Mouse (Mus musculus) embryonic stem cell, embryonic (primary cell): ENCODE measurements at regions not wholly inside any gene's neighbourhood (a gene's known extent, or its start where the extent isn't known, plus 50 kb on each side); places are given as distances from the start of the nearest gene placed in this dataset.

ENCODE experiments used
- CTCF ChIA-PET, 4 experiments: fragments of 300-600 bp in 2 of 4; fragments of 350-600 bp in 2 of 4; sonication (Branson Sonifier 250); formaldehyde crosslinking; loops; one replicate each; lab custom pipeline; 2022; ENCODE audit warnings: inconsistent platforms in 2 of 4; lab: Charles Lee
- POLR2A ChIA-PET, 4 experiments: fragments of 300-600 bp in 2 of 4; fragments of 350-600 bp in 2 of 4; sonication (Branson Sonifier 250); formaldehyde crosslinking; loops; one replicate each; lab custom pipeline; 2022; ENCODE audit warnings: antibody characterized with exemption in 4 of 4, inconsistent platforms in 1 of 4; lab: Charles Lee

DNA sequence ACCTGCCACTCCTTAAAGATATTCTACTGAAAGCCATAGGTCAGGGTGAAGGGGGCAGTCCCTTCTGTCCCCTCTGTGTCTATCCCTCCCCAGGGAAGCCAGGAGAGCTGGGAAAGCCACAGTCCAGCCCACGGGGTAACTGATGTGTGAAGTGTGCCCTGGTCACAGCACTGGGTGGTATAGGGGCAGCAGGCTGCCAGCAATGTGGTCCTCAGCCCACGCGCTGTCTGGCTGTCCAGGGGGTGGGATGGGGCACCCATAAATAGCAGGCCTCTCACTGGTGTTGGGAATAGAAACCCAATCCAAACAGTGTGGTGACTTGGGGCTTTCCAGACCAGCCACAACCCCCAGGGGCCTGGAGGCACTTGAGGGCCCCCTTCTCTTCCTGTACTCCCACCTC, 120.0 kb downstream of the Vegfa start:
- POLR2A ChIA-PET: interaction anchor here in 2 of 4 experiments (0.6 to 2.6 kb wide), 6 partner anchors 8 to 120 kb away, joined by 3 to 15 read pairs (median 4); partner anchors contain the start of gene Vegfa (in 1 of the 2)
- CTCF ChIA-PET: interaction anchor here in 1 of 4 experiments (0.6 kb wide), 1 partner anchor 349 kb away, joined by 4 read pairs; no protein-coding TSS in a partner anchor

DNA sequence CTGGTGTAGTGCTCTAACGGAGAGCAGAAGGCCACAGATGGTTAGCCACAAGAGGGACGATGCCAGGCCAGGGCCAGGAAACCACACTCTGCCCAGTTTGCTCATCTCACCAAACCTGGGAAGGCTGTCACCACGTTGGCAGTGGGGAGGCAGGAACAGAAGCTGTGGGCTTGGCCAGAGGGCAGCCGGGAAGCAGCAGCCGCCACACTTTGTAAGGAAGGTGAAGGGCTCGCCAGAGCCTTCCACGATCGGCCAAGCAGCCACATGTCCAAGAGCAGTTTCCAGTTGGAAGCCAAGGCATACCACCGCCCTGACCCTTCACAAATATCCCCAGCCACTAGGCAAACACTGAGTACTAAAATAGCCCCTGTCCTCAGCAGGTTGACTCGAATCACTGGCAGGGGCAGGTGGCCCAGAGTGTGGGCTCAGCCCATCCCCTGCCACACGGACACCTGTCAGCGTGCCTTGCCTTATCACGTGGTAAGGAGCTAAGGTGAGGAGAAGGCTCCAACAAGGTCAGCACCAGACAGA, 120.9 kb downstream of the Vegfa start:
- POLR2A ChIA-PET: interaction anchor here in 2 of 4 experiments (0.6 to 2.6 kb wide), 11 partner anchors 12 to 121 kb away, joined by 3 to 15 read pairs (median 3); partner anchors contain the start of gene Vegfa (in 2 of the 2)

GRCm38 (mm10) chr17:45910245-45910644, 121.9 kb downstream of the Vegfa start:
- ChIA-PET CTCF (interaction anchor here in 1 of 4 experiments (0.6 to 1.7 kb wide), 3 partner anchors 62 to 1871 kb away, joined by 3 to 5 read pairs (median 3); no protein-coding TSS in a partner anchor), POLR2A (interaction anchor here in 3 of 4 experiments (0.5 to 2.6 kb wide), 14 partner anchors 8 to 123 kb away, joined by 3 to 15 read pairs (median 3); partner anchors contain the start of gene Vegfa (in 1 of the 3))

More for the DNA sequence above, 120.9 kb downstream of the Vegfa start:
- CTCF ChIA-PET: interaction anchor here in 2 of 4 experiments (0.6 to 1.7 kb wide), 3 partner anchors 63 to 350 kb away, joined by 4 to 10 read pairs (median 5); no protein-coding TSS in a partner anchor

DNA sequence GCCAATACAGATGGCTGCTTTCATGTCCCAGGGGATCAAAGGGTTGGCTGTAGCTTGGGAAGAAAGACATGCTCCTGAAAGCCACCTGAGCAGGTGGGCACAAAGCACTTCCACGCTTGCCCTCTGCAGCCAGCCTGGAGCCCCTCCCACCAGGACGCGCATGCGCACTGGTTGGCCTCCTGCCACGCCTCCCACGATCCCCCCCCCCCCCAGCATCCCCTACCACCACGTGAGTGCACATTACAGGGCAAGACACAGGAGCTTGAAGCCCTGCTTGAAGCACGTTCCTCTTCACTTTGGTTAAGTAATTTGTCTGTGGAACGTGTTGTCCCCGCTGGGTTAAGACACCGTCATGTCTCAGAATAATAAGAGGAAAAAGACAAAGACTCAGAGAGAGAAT, 124.6 kb downstream of the Vegfa start:
- POLR2A ChIA-PET: interaction anchor here in 3 of 4 experiments (0.6 to 5.5 kb wide), 17 partner anchors 8 to 176 kb away, joined by 3 to 45 read pairs (median 4); partner anchors contain the start of gene Vegfa (in 1 of the 3)
- CTCF ChIA-PET: no interaction called here

GRCm38 (mm10) chr17:45905596-45905995, 126.6 kb downstream of the Vegfa start:
- CTCF ChIA-PET: interaction anchor here in 3 of 4 experiments (0.5 to 1.8 kb wide), 6 partner anchors 19 to 1024 kb away, joined by 3 to 9 read pairs (median 4); no protein-coding TSS in a partner anchor

DNA sequence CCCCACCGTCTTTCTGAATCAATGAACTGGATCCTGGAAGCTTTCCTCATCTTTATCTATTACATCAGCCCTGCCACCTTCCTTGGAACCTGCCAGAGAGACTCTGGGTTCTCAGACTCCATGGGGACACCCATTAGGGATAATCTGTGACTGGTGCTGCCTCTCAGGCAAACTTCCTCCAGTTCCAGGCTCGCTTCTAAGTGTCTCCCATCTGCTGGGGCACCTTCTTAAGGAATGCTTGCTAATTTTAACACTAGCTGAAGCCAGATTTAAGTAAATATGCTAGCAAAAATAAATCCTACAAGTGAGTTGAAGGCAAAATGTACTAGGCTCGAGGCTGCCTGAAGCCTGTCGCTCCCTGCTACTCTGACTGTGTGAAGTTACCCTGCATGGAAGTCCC, 127.9 kb downstream of the Vegfa start:
- ChIA-PET POLR2A (interaction anchor here in 3 of 4 experiments (0.5 to 5.5 kb wide), 45 partner anchors 8 to 505 kb away, joined by 3 to 45 read pairs (median 4); partner anchors contain the start of genes Vegfa (in 2 of the 3) and Hsp90ab1 (in 1 of the 3)), CTCF (interaction anchor here in 3 of 4 experiments (0.5 to 1.1 kb wide), 7 partner anchors 8 to 123 kb away, joined by 3 to 6 read pairs (median 3); no protein-coding TSS in a partner anchor)

More at GRCm38 (mm10) chr17:45905596-45905995, 126.6 kb downstream of the Vegfa start:
- POLR2A ChIA-PET: interaction anchor here (0.5 to 5.5 kb wide), 21 partner anchors 8 to 167 kb away, joined by 3 to 45 read pairs (median 4); partner anchors contain the start of gene Vegfa (in 2 of the 4)

- ChIA-PET CTCF (interaction anchor here in 2 of 4 experiments (0.6 to 0.9 kb wide), 3 partner anchors 30 to 181 kb away, joined by 3 to 6 read pairs (median 3); no protein-coding TSS in a partner anchor), POLR2A (interaction anchor here in 3 of 4 experiments (0.7 to 5.5 kb wide), 37 partner anchors 9 to 238 kb away, joined by 3 to 45 read pairs (median 4); partner anchors contain the start of gene Vegfa (in 1 of the 3))
Observed at GRCm38 (mm10) chr17:45903294-45903693, 128.9 kb downstream of the Vegfa start.

DNA sequence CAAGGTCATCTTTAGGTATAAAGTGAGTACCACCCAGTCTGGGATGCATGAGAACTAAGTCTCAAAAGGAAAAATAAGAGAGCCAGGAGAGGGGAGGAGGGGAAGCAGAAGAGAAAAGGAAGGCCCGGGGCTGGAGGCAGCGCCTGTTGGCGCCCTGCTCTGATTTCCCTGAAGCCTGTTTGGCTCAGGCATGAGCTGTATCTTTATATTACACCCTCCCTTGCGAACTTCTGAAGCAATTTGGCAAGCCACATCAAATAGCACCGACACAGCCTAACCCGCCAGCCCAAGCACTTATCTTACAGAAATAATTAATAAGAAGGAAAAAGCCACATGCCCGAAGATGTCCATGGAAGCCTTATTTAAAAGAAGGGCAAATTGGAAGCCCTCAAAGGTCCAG, 129.5 kb downstream of the Vegfa start:
- ChIA-PET POLR2A (interaction anchor here in 2 of 4 experiments (0.8 to 5.5 kb wide), 13 partner anchors 8 to 208 kb away, joined by 3 to 45 read pairs (median 5); partner anchors contain the start of gene Vegfa (in 1 of the 2)), CTCF (interaction anchor here in 1 of 4 experiments (0.6 kb wide), 1 partner anchor 180 kb away, joined by 6 read pairs; no protein-coding TSS in a partner anchor)

GRCm38 (mm10) chr17:45896922-45897302, 135.3 kb downstream of the Vegfa start:
- ChIA-PET CTCF (interaction anchor here in 1 of 4 experiments (1.0 kb wide), 2 partner anchors 131 to 136 kb away, joined by 3 read pairs; no protein-coding TSS in a partner anchor), POLR2A (interaction anchor here in 2 of 4 experiments (1.1 to 4.7 kb wide), 3 partner anchors 8 to 27 kb away, joined by 3 to 45 read pairs (median 3); no protein-coding TSS in a partner anchor)

GRCm38 (mm10) chr17:45896142-45896921, 135.8 kb downstream of the Vegfa start:
- CTCF ChIA-PET: interaction anchor here in 2 of 4 experiments (0.7 to 1.0 kb wide), 3 partner anchors 8 to 136 kb away, joined by 3 read pairs; no protein-coding TSS in a partner anchor
- POLR2A ChIA-PET: interaction anchor here in 3 of 4 experiments (0.6 to 4.7 kb wide), 6 partner anchors 8 to 231 kb away, joined by 3 to 45 read pairs (median 4); no protein-coding TSS in a partner anchor

GRCm38 (mm10) chr17:45894166-45894565, 138.0 kb downstream of the Vegfa start:
- CTCF ChIA-PET: interaction anchor here in 2 of 4 experiments (0.6 to 2.0 kb wide), 3 partner anchors 16 to 138 kb away, joined by 3 to 14 read pairs (median 6); partner anchors contain the start of gene Vegfa (in 1 of the 2)
- POLR2A ChIA-PET: interaction anchor here in 3 of 4 experiments (0.6 to 4.7 kb wide), 20 partner anchors 8 to 965 kb away, joined by 3 to 45 read pairs (median 4); partner anchors contain the start of gene Vegfa (in 1 of the 3)

- CTCF ChIA-PET: interaction anchor here in 3 of 4 experiments (0.6 to 2.0 kb wide), 4 partner anchors 15 to 140 kb away, joined by 3 to 14 read pairs (median 4); no protein-coding TSS in a partner anchor
- POLR2A ChIA-PET: interaction anchor here in 3 of 4 experiments (0.6 to 4.7 kb wide), 16 partner anchors 7 to 138 kb away, joined by 3 to 45 read pairs (median 6); partner anchors contain the start of gene Vegfa (in 1 of the 3)
Observed at GRCm38 (mm10) chr17:45893698-45894097, 138.5 kb downstream of the Vegfa start.

DNA sequence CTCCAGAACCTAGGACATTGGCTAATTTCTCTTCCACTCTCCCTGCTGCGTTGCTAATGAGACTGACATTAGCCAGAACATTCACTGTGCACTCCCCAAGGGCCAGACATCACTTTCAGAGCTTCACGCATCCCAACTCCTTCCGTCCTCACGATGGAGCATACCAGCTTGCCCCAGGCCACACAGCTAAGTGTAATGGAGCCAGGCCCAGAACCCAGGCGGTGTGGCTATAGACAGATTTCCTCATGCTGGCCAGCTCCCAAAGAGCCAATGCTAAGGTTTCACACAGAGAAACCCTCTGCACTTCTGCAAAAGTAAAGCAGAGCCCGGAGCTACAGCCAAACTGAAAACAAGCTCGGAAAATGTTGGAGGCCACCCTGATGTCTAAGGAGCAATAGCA, 139.1 kb downstream of the Vegfa start:
- ChIA-PET POLR2A (interaction anchor here in 3 of 4 experiments (0.6 to 4.7 kb wide), 11 partner anchors 10 to 1533 kb away, joined by 3 to 45 read pairs (median 5); partner anchors contain the start of gene Vegfa (in 1 of the 3)), CTCF (interaction anchor here in 3 of 4 experiments (0.5 to 2.0 kb wide), 6 partner anchors 15 to 763 kb away, joined by 3 to 6 read pairs (median 3); no protein-coding TSS in a partner anchor)

- ChIA-PET POLR2A (interaction anchor here in 2 of 4 experiments (0.9 to 1.3 kb wide), 3 partner anchors 14 to 99 kb away, joined by 6 to 8 read pairs (median 6); no protein-coding TSS in a partner anchor), CTCF (interaction anchor here in 1 of 4 experiments (1.7 kb wide), 1 partner anchor 138 kb away, joined by 3 read pairs; no protein-coding TSS in a partner anchor)
Observed at GRCm38 (mm10) chr17:45889451-45889850, 142.7 kb downstream of the Vegfa start.

- ChIA-PET POLR2A (interaction anchor here in 3 of 4 experiments (0.9 to 1.3 kb wide), 4 partner anchors 15 to 99 kb away, joined by 3 to 8 read pairs (median 6); no protein-coding TSS in a partner anchor), CTCF (interaction anchor here in 1 of 4 experiments (1.7 kb wide), 1 partner anchor 139 kb away, joined by 3 read pairs; no protein-coding TSS in a partner anchor)
Observed at GRCm38 (mm10) chr17:45889051-45889450, 143.1 kb downstream of the Vegfa start.

DNA sequence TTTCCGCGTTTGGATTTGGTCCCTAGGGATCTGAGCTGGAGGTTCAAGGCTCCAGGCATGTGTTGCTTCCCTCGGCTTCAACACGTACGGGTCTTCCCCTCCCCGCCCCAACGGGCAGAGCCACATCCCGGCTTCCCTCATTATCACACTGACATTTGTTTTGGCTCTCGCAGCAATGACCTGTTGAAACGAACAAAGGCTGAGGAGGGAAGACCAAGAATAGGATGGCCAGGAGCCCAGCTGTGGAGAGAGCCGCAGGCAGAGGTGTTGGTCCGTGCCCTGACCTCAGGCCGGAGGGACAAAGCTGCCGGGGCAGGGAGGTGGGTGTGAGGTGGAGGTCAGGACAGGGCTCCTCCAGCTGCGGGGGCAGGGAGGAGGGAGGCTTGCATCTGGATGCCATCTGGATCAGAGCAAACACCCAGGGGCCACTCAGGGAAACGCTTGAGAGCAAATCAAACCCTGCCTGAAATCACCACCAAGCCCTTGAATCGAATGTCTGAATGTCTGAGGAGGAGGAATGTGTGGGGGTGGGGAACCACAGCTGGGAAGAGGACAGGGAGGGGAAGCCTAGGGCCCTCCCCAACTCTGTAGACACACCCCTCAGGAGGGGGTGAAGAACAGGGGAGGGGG, 145.6 kb downstream of the Vegfa start:
- CTCF ChIA-PET: interaction anchor here in 3 of 4 experiments (0.6 to 1.3 kb wide), 3 partner anchors 40 to 256 kb away, joined by 3 read pairs; partner anchors contain the start of gene Vegfa (in 1 of the 3)

More for the DNA sequence above, 145.6 kb downstream of the Vegfa start:
- POLR2A ChIA-PET: interaction anchor here in 3 of 4 experiments (0.6 to 2.6 kb wide), 24 partner anchors 8 to 391 kb away, joined by 3 to 10 read pairs (median 4); partner anchors contain the start of gene Vegfa (in 2 of the 3)
